Mouse (Mus musculus) small intestine, adult 2 months (tissue): Measurements from ENCODE around the gene Sbk1. TPM values are rescaled to one million over a fixed set of nuclear protein-coding genes. Genes with fewer than 3 reads are reported as not detected.

ENCODE experiments used
- H3K27ac ChIP-seq: fragments of 200-500 bp; 2 replicates; pipeline ENCODE4 v1.5.1; 2012; ENCODE audit warnings: low read depth, low read length, control low read depth, inconsistent platforms; ENCODE audit not compliant: insufficient read depth
- H3K27me3 ChIP-seq: fragments of 200-500 bp; 2 replicates; pipeline ENCODE4 v1.6.1; 2012; ENCODE audit warnings: mild to moderate bottlenecking, moderate library complexity, low read length, inconsistent platforms; ENCODE audit not compliant: control insufficient read depth, insufficient read depth
- H3K36me3 ChIP-seq: fragments of 200-500 bp; 2 replicates; pipeline ENCODE4 v1.6.1; 2012; ENCODE audit warnings: mild to moderate bottlenecking, low read length, control low read depth, inconsistent platforms; ENCODE audit not compliant: control insufficient read depth, insufficient read depth
- H3K4me1 ChIP-seq: fragments of 200-500 bp; 2 replicates; pipeline ENCODE4 v1.6.1; 2012; ENCODE audit warnings: low read length, inconsistent platforms, mixed read lengths; ENCODE audit not compliant: control insufficient read depth, insufficient read depth, insufficient read length
- H3K4me3 ChIP-seq: fragments of 200-500 bp; 2 replicates; pipeline ENCODE4 v1.5.1; 2012; ENCODE audit warnings: low read depth, mild to moderate bottlenecking, control low read depth, inconsistent platforms, low read length, moderate library complexity
- CTCF ChIP-seq: fragments of 200-500 bp; IDR thresholded peaks from 2 replicates; pipeline ENCODE4 v1.5.1; 2012; ENCODE audit warnings: low read depth, mild to moderate bottlenecking, control low read depth, inconsistent platforms, low read length, moderate library complexity, mixed read lengths; ENCODE audit not compliant: insufficient replicate concordance, insufficient read length; ENCODE audit errors: extremely low read depth
- POLR2A ChIP-seq: fragments of 200-500 bp; IDR thresholded peaks from 2 replicates; pipeline ENCODE4 v1.6.1; 2012; ENCODE audit warnings: low read depth, mild to moderate bottlenecking, control low read depth, inconsistent platforms, low read length, moderate library complexity
- WGBS: fragments of 180-500 bp; shearing (Covaris S2); methylation state at CpG from one replicate; pipeline ENCODE4 v1.1.7; 2018; 5-methylcytosine and 5-hydroxymethylcytosine counted together
- polyA plus RNA-seq: library from polyadenylated mRNA; depleted of rRNA; stranded (reverse); fragments of >200 nt; gene quantifications from 2 replicates; pipeline ENCODE4 v1.2.3, GENCODE M21; 2012

The Sbk1 gene
- polyA plus RNA-seq, 1 experiment, result 29.6 TPM

- Histone ChIP-seq H3K27me3 (no peaks in the 10 kb centered on the region), H3K27ac (no peak overlapping the region), H3K36me3 (no peaks in the 10 kb centered on the region), H3K4me3 (no peak overlapping the region), H3K4me1 (no peaks in the 10 kb centered on the region)
- 73% methylated on average over 9 of the region's 9 CpGs for WGBS
- TF ChIP-seq POLR2A, result no peak
- TF ChIP-seq CTCF, result no peak
These were observed 57.7 kb downstream of the Sbk1 start for GRCm38 (mm10) chr7:126329907-126330645.

GRCm38 (mm10) chr7:126330693-126331092 lies 58.3 kb downstream of the Sbk1 start:
- no peaks in the 10 kb centered on the region for H3K36me3 ChIP-seq
- TF ChIP-seq CTCF, result no peak

GRCm38 (mm10) chr7:126332691-126333090 lies 60.3 kb downstream of the Sbk1 start:
- 57% methylated on average over 3 of the region's 3 CpGs for WGBS
- no peak overlapping the region for H3K4me3 ChIP-seq
- H3K4me1 ChIP-seq, result no peaks in the 10 kb centered on the region
- no peaks in the 10 kb centered on the region for H3K27me3 ChIP-seq
- H3K27ac ChIP-seq, result no peak overlapping the region
- no peak for TF ChIP-seq POLR2A
- no peak for TF ChIP-seq CTCF
- H3K36me3 ChIP-seq, result no peaks in the 10 kb centered on the region

More at GRCm38 (mm10) chr7:126330693-126331092, 58.3 kb downstream of the Sbk1 start:
- H3K4me3 ChIP-seq, result no peak overlapping the region
- no peaks in the 10 kb centered on the region for H3K4me1 ChIP-seq
- 31% methylated on average over 2 of the region's 2 CpGs for WGBS
- H3K27me3 ChIP-seq, result no peaks in the 10 kb centered on the region
- no peak overlapping the region for H3K27ac ChIP-seq

- TF ChIP-seq CTCF (peak; percentile 41; the same call in 1 of the 2 replicates), POLR2A (no peak)
- peaks cover 8% of the 10 kb centered on the region for H3K4me1 ChIP-seq
- WGBS, result 92% methylated on average over 1 of the region's 1 CpGs
- H3K27ac ChIP-seq, result no peak overlapping the region
- H3K27me3 ChIP-seq, result no peaks in the 10 kb centered on the region
- no peaks in the 10 kb centered on the region for H3K36me3 ChIP-seq
- no peak overlapping the region for H3K4me3 ChIP-seq
These were observed 63.1 kb downstream of the Sbk1 start for GRCm38 (mm10) chr7:126335556-126335955.

GRCm38 (mm10) chr7:126338906-126339305 lies 66.5 kb downstream of the Sbk1 start:
- 89% methylated on average over 8 of the region's 8 CpGs for WGBS
- TF ChIP-seq POLR2A (no peak), CTCF (no peak)

GRCm38 (mm10) chr7:126339521-126339971 lies 67.1 kb downstream of the Sbk1 start:
- TF ChIP-seq CTCF (no peak), POLR2A (no peak)
- 70% methylated on average over 8 of the region's 8 CpGs for WGBS
- Histone ChIP-seq H3K36me3 (no peaks in the 10 kb centered on the region), H3K4me1 (peaks cover 16% of the 10 kb centered on the region), H3K27me3 (no peaks in the 10 kb centered on the region), H3K27ac (no peak overlapping the region), H3K4me3 (no peak overlapping the region)

More at GRCm38 (mm10) chr7:126338906-126339305, 66.5 kb downstream of the Sbk1 start:
- Histone ChIP-seq H3K36me3 (no peaks in the 10 kb centered on the region), H3K4me3 (no peak overlapping the region), H3K27ac (no peak overlapping the region), H3K27me3 (no peaks in the 10 kb centered on the region), H3K4me1 (peaks cover 16% of the 10 kb centered on the region)

- no peaks in the 10 kb centered on the region for H3K27me3 ChIP-seq
- no peak overlapping the region for H3K27ac ChIP-seq
- TF ChIP-seq CTCF, result no peak
- no peak for TF ChIP-seq POLR2A
- peaks cover 16% of the 10 kb centered on the region for H3K4me1 ChIP-seq
- H3K4me3 ChIP-seq, result no peak overlapping the region
- H3K36me3 ChIP-seq, result no peaks in the 10 kb centered on the region
- 31% methylated on average over 6 of the region's 6 CpGs for WGBS
These were observed 67.8 kb downstream of the Sbk1 start for GRCm38 (mm10) chr7:126340206-126340618.
